Mouse (Mus musculus) macrophage (primary cell): Measurements from ENCODE around the gene Asic2. TPM values are rescaled to one million over a fixed set of nuclear protein-coding genes. Genes with fewer than 3 reads are reported as not detected.

ENCODE experiments used
- H3K27ac ChIP-seq: fragments of 350-480 bp; formaldehyde crosslinking; 2 replicates; pipeline ENCODE4 v1.9.0; 2021
- H3K36me3 ChIP-seq: fragments of 350-480 bp; formaldehyde crosslinking; 2 replicates; pipeline ENCODE4 v1.9.0; 2021; ENCODE audit errors: inconsistent target
- H3K4me3 ChIP-seq: fragments of 350-480 bp; formaldehyde crosslinking; 2 replicates; pipeline ENCODE4 v1.9.0; 2021; ENCODE audit errors: inconsistent target
- H3K79me2 ChIP-seq: fragments of 350-480 bp; formaldehyde crosslinking; 2 replicates; pipeline ENCODE4 v1.9.0; 2021; ENCODE audit errors: inconsistent target
- WGBS: methylation state at CpG from one replicate; pipeline ENCODE4 v1.1.7; 2026; ENCODE audit warnings: inconsistent platforms; ENCODE audit not compliant: missing documents; 5-methylcytosine and 5-hydroxymethylcytosine counted together
- polyA plus RNA-seq: library from polyadenylated mRNA; stranded (reverse); fragments of 250-400 nt; gene quantifications from 3 replicates; pipeline ENCODE4 v1.2.4, GENCODE M21; 2018; ENCODE audit warnings: inconsistent platforms

The Asic2 gene
- polyA plus RNA-seq, 1 experiment from 2014 or later, result not detected

DNA sequence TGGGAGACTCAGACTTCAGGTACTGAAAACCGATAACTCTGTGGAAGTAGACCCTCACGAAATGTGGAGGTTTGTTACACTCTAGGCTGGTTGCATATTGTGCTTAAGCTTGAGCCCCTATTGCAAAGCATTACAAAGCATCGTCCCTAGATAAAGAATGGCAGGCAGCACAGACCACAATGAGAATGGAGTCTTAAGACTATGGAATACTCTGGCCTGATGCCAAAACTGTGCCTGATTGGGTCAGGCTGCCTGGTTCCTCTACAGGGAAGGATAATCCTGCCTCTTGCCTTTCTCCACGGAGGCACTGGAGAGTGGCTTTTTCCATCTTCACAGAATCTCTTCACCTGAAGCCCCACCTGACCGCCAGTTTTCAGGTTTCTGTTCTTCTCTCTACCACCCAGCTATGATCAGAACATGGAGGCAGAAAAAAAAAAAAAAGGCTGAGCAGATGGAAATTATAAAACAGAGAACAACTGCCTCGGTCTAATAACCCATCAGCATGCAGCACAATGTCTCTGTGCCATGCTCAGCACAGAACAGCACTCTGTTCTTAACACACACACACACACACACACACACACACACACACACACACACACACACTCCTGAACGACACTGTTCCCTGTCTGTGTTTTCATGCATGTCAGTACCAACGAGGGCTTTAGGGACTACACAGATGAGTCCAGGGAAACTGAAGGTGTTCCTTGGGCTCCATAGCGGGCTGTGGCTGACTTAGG is 470.4 kb downstream of the Asic2 start:
- WGBS, result 76% methylated on average over 7 of the region's 9 CpGs

DNA sequence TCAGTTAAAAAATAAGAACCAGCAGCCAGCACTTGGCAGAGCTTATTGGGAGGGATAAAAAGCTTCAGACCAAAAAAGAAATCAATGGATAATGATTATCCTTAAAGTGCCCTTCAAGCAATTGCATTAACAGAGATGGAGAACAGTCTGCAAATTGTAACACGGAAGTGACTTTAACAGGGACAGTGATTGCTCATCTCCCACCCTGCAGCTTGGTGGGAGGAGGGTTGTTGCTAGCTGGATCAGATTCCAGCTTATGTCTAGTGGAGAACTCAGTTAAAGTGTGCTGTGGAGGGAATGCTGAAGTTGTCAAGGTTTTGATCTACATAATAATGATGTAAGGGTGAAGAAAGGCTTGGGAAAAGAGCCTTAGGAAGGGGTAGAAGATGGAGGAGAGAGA is 471.8 kb downstream of the Asic2 start:
- no peak overlapping the region for H3K27ac ChIP-seq
- H3K4me3 ChIP-seq, result no peak overlapping the region
- H3K36me3 ChIP-seq, result no peaks in the 10 kb centered on the region
- no peaks in the 10 kb centered on the region for H3K79me2 ChIP-seq
- 56% methylated on average over 1 of the region's 1 CpGs for WGBS

More for the DNA sequence above, 470.4 kb downstream of the Asic2 start:
- Histone ChIP-seq H3K79me2 (no peaks in the 10 kb centered on the region), H3K4me3 (no peak overlapping the region), H3K36me3 (no peaks in the 10 kb centered on the region), H3K27ac (no peak overlapping the region)

DNA sequence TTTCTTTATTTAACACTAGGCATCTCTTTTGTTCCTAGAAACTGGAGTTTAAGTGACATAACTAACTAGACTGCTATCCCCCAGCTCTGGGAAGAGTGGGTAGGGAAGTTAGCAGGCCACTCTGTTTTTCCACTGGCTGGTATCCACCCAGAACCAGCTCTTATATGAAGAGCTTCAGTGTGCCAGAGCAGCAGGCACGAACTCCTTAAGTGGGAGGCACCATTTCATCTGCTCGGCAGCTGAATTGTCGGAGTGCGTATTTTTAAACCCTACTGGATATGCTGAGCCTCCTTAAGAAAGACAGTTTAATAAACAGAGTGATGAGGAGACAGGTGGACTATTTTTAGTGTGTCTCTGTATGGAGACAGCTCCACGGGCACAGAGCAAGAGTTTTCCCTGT is 475.9 kb downstream of the Asic2 start:
- Histone ChIP-seq H3K79me2 (no peaks in the 10 kb centered on the region), H3K27ac (no peak overlapping the region), H3K4me3 (no peak overlapping the region), H3K36me3 (no peaks in the 10 kb centered on the region)
- 94% methylated on average over 5 of the region's 5 CpGs for WGBS

DNA sequence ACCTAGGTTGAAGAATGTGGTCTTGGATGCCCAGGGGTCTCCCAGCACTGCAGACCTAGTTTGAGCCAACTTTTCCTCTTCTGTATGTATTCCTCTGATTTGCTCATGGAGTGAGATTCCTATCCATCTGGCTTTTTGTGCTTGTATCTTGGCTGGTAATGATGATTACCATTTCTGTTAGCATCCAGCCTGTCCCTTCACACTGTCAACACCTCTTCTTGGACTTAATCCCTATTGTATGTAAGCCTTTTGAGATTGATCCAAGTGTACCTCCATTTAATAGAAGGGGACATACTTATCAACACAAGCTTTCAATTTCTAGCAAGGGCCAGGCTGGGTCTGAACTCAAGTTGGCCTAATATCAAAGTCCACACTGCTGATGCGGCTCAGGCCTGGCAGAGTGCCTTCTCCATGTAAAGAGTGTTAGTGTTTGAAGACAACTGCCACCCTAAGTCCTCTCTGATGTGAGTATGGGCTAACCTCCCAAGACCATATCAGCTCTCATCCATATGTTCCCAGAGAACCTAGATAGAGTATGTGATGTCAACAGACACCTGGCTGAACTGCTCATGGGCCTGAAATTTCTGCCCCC is 479.0 kb downstream of the Asic2 start:
- Histone ChIP-seq H3K27ac (no peak overlapping the region), H3K36me3 (no peaks in the 10 kb centered on the region), H3K4me3 (no peak overlapping the region), H3K79me2 (no peaks in the 10 kb centered on the region)
- 90% methylated on average over 1 of the region's 1 CpGs for WGBS

DNA sequence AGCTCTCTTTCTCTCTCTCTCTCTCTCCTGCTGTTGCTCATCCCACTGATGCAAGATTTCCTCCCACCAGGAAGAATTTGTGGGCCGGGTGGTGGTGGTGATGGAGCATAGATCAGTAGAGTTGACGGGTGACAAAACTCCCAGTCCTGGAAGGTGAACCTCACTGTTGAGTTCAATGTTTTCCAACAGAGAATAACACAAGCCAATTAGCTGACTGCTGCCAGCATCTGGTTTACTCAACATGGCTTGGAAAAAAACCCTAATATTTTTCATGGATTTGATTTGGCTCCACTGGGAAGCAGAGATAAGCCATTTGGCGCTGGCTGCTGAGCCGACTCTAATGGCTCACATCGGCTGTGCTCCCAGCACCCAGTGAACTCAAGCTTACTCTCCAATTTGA is 479.6 kb downstream of the Asic2 start:
- Histone ChIP-seq H3K36me3 (no peaks in the 10 kb centered on the region), H3K79me2 (no peaks in the 10 kb centered on the region), H3K27ac (no peak overlapping the region), H3K4me3 (no peak overlapping the region)
- WGBS, result 93% methylated on average over 4 of the region's 5 CpGs

DNA sequence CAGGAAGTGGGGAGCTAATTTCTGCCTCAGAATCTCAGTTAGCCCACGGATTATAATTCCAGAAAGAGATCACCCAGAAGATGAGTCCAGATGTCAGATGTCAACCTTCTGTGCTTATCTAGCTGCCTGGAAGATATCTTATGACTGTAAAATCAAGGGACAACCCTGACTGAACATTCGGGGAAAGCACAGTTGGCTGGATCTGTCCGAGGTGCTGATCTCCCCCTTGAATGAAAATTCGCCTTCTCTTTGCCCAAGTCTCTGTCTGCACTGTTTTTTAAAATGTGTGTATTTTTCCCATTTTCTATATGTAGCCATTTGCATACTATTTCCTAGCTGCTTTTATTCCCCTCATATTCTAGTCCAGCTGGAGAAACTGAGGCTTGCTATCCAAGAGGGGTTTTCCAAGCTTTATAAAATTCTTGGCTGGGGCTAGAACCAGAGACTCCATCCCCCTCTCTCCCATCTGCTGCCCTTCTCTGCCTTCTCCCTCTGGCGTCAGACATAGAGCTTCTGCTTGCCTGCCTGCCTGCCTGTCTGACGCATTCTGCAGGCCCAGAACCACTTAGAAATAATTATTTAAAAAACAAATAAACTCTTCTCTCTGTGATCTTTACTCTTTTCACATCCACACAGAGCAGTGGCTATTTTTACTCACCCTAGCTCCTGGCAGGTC is 481.9 kb downstream of the Asic2 start:
- H3K27ac ChIP-seq, result no peak overlapping the region
- 23% methylated on average over 6 of the region's 6 CpGs for WGBS
- H3K4me3 ChIP-seq, result no peak overlapping the region
- no peaks in the 10 kb centered on the region for H3K36me3 ChIP-seq
- no peaks in the 10 kb centered on the region for H3K79me2 ChIP-seq

DNA sequence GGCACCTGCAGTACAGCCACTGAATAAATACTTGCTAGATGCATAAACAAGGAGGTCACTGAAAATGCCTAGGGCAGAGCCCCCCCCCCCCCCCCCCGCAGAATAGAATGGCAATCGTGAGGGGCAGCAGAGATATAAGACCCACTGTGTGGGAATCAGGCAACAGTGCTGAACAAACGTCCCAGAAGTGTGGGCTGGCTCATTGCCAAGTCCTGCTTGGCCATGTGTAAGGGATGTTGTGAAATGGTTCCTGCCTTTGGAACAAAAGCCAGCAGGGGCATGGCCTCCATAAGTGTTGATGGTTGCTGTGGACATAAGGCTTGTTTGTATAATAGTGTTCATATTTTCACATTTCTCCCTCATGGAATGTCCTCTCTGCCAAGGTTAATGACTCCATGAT is 487.1 kb downstream of the Asic2 start:
- Histone ChIP-seq H3K27ac (no peak overlapping the region), H3K36me3 (no peaks in the 10 kb centered on the region), H3K79me2 (no peaks in the 10 kb centered on the region), H3K4me3 (no peak overlapping the region)
- WGBS, result 8% methylated on average over 1 of the region's 3 CpGs

DNA sequence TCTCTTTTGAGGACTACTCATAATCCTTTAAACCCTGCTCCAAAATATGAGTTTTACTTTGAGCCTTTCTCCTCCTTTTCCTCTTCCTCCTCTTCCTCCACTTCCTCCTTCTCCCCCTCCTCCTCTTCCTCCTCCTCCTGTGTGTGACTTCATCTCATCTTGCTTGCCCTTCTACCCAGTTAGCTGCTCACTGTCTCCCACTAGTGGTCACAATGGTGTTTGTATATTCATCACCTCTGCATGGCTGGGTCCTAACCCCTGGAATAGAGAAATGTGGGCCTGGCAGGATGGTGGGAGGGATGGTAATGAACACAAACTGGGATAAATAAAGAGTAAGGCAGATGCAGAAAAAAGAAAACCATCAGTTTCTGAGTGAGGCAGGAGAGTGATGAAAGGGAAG is 492.0 kb downstream of the Asic2 start:
- no peak overlapping the region for H3K4me3 ChIP-seq
- H3K79me2 ChIP-seq, result no peaks in the 10 kb centered on the region
- no peak overlapping the region for H3K27ac ChIP-seq
- H3K36me3 ChIP-seq, result no peaks in the 10 kb centered on the region

DNA sequence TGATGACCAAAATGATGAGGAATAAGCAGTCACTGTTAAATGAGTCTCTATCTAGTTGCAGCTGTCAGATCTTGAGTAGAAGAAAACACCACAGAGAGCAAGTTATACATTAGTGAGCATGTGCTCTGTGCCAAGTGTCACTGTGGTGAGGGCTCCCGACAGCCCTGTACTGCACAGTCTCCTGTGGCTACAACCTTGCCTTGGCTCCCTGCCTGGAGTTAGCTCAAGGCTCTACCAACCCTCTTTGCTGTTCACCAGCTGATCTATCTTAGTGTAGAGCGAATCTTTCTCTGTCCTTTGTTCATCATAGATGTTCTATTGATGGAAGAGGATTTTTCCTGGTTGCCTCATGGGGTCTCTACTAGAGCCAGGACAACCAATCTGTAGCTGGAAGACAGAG is 494.1 kb downstream of the Asic2 start:
- Histone ChIP-seq H3K27ac (no peak overlapping the region), H3K79me2 (no peaks in the 10 kb centered on the region), H3K4me3 (no peak overlapping the region), H3K36me3 (no peaks in the 10 kb centered on the region)
- 91% methylated on average over 2 of the region's 2 CpGs for WGBS

DNA sequence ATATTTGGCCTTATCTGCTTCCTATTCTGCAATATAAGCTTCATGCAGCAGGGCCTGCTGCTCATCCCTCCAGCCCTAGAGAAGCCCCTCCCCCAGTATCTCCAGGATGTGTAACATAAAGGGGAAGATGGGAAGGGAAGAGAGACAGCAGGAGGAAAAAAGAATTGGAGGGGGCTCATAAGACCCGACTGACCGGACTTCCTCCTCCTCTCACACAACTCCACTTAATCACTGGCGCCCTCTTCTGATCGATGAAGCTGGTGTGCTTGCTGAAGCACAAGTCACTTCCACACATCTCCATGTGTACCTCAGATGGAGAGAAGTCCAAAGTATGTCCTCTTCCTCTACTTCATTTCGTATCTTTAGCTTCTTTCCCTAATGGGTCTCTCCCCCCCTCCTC is 506.1 kb downstream of the Asic2 start:
- no peak overlapping the region for H3K27ac ChIP-seq
- no peak overlapping the region for H3K4me3 ChIP-seq
- no peaks in the 10 kb centered on the region for H3K36me3 ChIP-seq
- H3K79me2 ChIP-seq, result no peaks in the 10 kb centered on the region
- 7% methylated on average over 4 of the region's 5 CpGs for WGBS

DNA sequence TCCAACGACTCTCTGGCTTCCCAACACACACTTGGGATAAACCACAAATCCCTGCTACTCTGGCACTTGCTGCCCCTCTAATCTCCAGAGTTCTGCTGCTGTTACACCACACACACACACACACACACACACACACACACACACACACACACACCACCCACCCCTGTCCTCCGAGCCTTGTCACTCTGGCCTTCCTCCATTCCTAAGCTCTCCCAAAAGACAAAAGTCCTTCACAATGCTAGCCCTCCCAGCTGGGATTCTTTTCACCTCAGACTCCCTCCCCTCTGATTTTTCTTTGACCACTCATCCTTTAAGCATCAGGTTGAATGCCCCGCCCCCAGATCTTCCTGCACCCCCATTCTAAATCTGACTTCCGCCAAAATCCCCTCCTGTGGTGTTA is 506.5 kb downstream of the Asic2 start:
- Histone ChIP-seq H3K4me3 (no peak overlapping the region), H3K79me2 (no peaks in the 10 kb centered on the region), H3K36me3 (no peaks in the 10 kb centered on the region), H3K27ac (no peak overlapping the region)
- 46% methylated on average over 3 of the region's 4 CpGs for WGBS

DNA sequence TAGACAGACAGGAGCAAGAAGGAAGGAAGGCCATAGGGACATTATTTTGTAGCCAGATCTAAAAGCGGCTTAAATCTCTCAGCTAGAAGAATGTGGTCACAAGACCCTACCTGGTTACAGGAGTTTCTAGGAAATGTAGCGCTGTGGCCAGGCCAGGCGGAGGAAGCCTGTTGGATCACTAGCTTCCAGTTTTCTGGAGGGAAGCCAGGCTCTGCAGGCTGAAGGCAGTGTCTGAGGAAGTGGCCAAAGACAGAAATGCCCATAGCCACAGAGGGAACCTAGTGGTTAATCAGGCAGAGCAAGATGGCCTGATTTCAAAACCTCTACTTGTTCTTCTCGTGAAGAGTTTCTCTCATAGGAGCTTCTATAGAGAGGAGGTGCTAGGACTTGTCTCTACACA is 513.3 kb downstream of the Asic2 start:
- 52% methylated on average over 4 of the region's 4 CpGs for WGBS
- Histone ChIP-seq H3K79me2 (no peaks in the 10 kb centered on the region), H3K36me3 (no peaks in the 10 kb centered on the region), H3K27ac (no peak overlapping the region), H3K4me3 (no peak overlapping the region)

DNA sequence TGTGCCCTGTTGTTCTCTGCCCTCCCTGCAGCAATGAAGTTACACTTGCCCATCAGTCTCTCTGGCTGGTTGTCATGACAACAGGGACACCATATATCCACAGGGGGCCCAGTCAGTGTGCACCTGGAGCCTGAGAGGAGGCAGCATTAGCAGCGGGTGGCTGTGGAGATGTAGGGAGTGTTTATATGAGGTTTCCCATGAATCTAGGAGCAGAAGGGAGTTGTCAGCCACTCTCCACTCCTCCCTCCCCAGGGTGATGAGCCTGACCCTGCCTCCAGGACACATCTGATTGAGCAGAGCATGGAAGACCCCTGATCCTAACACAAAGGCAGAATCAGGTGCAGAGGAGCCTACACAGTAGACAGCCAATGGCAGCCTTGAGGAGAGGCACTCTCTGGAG is 514.1 kb downstream of the Asic2 start:
- 40% methylated on average over 1 of the region's 1 CpGs for WGBS
- Histone ChIP-seq H3K79me2 (no peaks in the 10 kb centered on the region), H3K27ac (no peak overlapping the region), H3K36me3 (no peaks in the 10 kb centered on the region), H3K4me3 (no peak overlapping the region)

DNA sequence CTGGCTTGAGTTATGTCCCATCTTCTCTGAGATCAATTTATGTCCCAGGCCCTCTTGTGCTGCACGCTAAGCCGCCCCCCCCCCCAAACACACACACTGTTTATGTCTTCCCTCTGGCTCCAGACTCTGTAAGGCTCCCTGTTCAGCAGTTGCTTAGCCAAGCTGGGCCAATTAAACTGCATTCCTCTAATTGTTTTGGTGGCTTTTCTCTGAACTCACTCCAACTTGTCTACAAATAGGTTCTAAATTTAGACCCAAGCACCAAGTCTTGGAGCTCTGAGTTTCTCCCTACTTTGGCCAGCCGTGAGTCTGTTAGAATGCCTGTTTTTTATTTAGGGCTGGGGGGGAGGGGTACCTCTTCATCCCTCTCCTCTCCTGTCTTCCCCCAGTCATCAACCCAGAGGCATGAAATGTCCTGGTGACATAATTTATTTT is 519.0 kb downstream of the Asic2 start:
- Histone ChIP-seq H3K36me3 (no peaks in the 10 kb centered on the region), H3K79me2 (no peaks in the 10 kb centered on the region), H3K4me3 (no peak overlapping the region), H3K27ac (no peak overlapping the region)
- WGBS, result 35% methylated on average over 3 of the region's 3 CpGs

DNA sequence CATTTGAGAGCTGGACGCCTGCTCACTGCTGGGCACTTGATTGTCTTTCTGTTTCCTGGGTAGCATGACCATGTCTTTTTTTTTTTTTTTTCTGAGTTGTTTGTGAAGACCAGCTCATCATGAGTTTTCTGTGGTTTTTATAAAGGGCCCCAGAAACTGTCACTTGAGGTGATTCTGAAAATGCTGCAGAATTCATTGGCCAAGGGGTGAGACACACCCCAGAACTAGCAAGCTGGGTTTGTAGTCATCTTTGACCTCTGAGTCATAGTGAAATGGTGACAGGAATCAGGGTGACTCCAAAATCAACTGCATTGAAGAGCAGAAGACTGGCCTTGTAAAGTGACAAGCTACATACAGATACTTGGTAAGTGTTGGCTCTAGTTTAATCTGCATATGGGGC is 521.9 kb downstream of the Asic2 start:
- Histone ChIP-seq H3K36me3 (no peaks in the 10 kb centered on the region), H3K79me2 (no peaks in the 10 kb centered on the region), H3K4me3 (no peak overlapping the region), H3K27ac (no peak overlapping the region)
- 78% methylated on average over 1 of the region's 1 CpGs for WGBS
